Mouse (Mus musculus) embryonic facial prominence, embryonic 10.5 days (tissue): ENCODE data around the gene Pex11a. TPM values are rescaled to one million over a fixed set of nuclear protein-coding genes. Genes with fewer than 3 reads are reported as not detected.
A peak's percentile ranks its signal among the peaks of the same experiment; 100 is the strongest.
"Not testable (repeated sequence)": the region's sequence is repeated elsewhere in the genome, so short reads cannot be mapped to it uniquely, and the experiment has no call there.

Source experiments
- DNase-seq: peaks from one replicate; pipeline ENCODE4 v3.0.0-alpha.2; 2017; ENCODE audit warnings: low spot score
- H3K27ac ChIP-seq: fragments of 300-500 bp; sonication (generic); replicated peaks from 2 replicates; pipeline ENCODE4 v1.5.1; 2016; ENCODE audit warnings: mild to moderate bottlenecking
- H3K27me3 ChIP-seq: fragments of 300-500 bp; sonication (generic); replicated peaks from 2 replicates; pipeline ENCODE4 v1.6.1; 2016; ENCODE audit warnings: low read depth, mild to moderate bottlenecking; ENCODE audit not compliant: poor library complexity, severe bottlenecking
- H3K36me3 ChIP-seq: fragments of 300-500 bp; sonication (generic); replicated peaks from 2 replicates; pipeline ENCODE4 v1.6.1; 2016; ENCODE audit warnings: mild to moderate bottlenecking, moderate library complexity
- H3K4me1 ChIP-seq: fragments of 300-500 bp; sonication (generic); 2 replicates; pipeline ENCODE4 v1.6.1; 2016
- H3K4me3 ChIP-seq: fragments of 300-500 bp; sonication (generic); 2 replicates; pipeline ENCODE4 v1.5.1; 2016; ENCODE audit warnings: mild to moderate bottlenecking, moderate library complexity
- H3K9me3 ChIP-seq: fragments of 300-500 bp; sonication (generic); 2 replicates; pipeline ENCODE4 v1.6.1; 2016; ENCODE audit warnings: mild to moderate bottlenecking
- WGBS: fragments of 180-500 bp; shearing (Covaris S2); methylation state at CpG from one replicate; pipeline ENCODE4 v1.1.7; 2016; 5-methylcytosine and 5-hydroxymethylcytosine counted together
- polyA plus RNA-seq: library from polyadenylated mRNA; unstranded; fragments of >200 nt; fragmentation: Nextera tagmentation; extraction: Ambion mirVana; gene quantifications from 2 replicates; pipeline ENCODE4 v1.2.1, GENCODE M21; 2016

The Pex11a gene
- 7.2 and 8.4 TPM in 2 replicates for polyA plus RNA-seq

GRCm38 (mm10) chr7:79742659-79743536 lies at the start of gene Pex11a, which contains the start of gene Wdr93:
Gene Pex11a (minus strand): TSS chr7:79743131.
Gene Wdr93 (plus strand): TSS chr7:79743163.
- DNase-seq: peak; percentile 85
- H3K4me3 ChIP-seq: peak within 1 kb of the TSS; percentile 87
- no peaks in the 10 kb centered on the region for H3K9me3 ChIP-seq
- 3% methylated on average over 46 of the region's 46 CpGs for WGBS
- peaks cover 7% of the 10 kb centered on the region for H3K27me3 ChIP-seq
- peaks cover 14% of the 10 kb centered on the region for H3K4me1 ChIP-seq
- peak within 1 kb of the TSS; percentile 72 for H3K27ac ChIP-seq
- H3K36me3 ChIP-seq: no peaks in the 10 kb centered on the region; the same call in 1 of the 2 replicates

GRCm38 (mm10) chr7:79789812-79790211 lies 46.9 kb upstream of the Pex11a start:
- H3K27ac ChIP-seq, H3K4me3 ChIP-seq, DNase-seq, H3K9me3 ChIP-seq, H3K36me3 ChIP-seq: not testable (repeated sequence)
- 23% methylated on average over 2 of the region's 2 CpGs for WGBS
- Histone ChIP-seq H3K4me1 (peaks cover 31% of the 10 kb centered on the region), H3K27me3 (peaks cover 85% of the 10 kb centered on the region)

- Histone ChIP-seq H3K9me3 (no peaks in the 10 kb centered on the region), H3K27ac (no peak overlapping the region), H3K36me3 (no peaks in the 10 kb centered on the region), H3K4me3 (no peak overlapping the region), H3K27me3 (peaks cover 50% of the 10 kb centered on the region), H3K4me1 (peaks cover 19% of the 10 kb centered on the region)
- peak; percentile 65 for DNase-seq
- 16% methylated on average over 6 of the region's 6 CpGs for WGBS
These were observed 43.4 kb upstream of the Pex11a start for GRCm38 (mm10) chr7:79786295-79786694.

- Histone ChIP-seq H3K4me1 (peaks cover 11% of the 10 kb centered on the region), H3K4me3 (no peak overlapping the region), H3K36me3 (no peaks in the 10 kb centered on the region), H3K27ac (no peak overlapping the region), H3K9me3 (no peaks in the 10 kb centered on the region), H3K27me3 (peaks cover 15% of the 10 kb centered on the region; the same call in 1 of the 2 replicates)
- DNase-seq: no peak
- 83% methylated on average over 2 of the region's 2 CpGs for WGBS
These were observed 39.6 kb upstream of the Pex11a start for GRCm38 (mm10) chr7:79782516-79782855.

GRCm38 (mm10) chr7:79781826-79782515 lies 39.0 kb upstream of the Pex11a start:
- no peaks in the 10 kb centered on the region for H3K9me3 ChIP-seq
- H3K36me3 ChIP-seq: no peaks in the 10 kb centered on the region
- DNase-seq: no peak
- H3K27me3 ChIP-seq: 0 out of 2 replicates have a peak, but pooled peaks cover 11% of the 10 kb centered on the region
- 81% methylated on average over 11 of the region's 11 CpGs for WGBS
- peaks cover 11% of the 10 kb centered on the region for H3K4me1 ChIP-seq
- no peak overlapping the region for H3K27ac ChIP-seq
- H3K4me3 ChIP-seq: no peak overlapping the region

- Histone ChIP-seq H3K27me3 (0 out of 2 replicates have a peak, but pooled peaks cover 5% of the 10 kb centered on the region), H3K9me3 (no peaks in the 10 kb centered on the region), H3K4me3 (peak overlapping the region; percentile 38), H3K4me1 (peaks cover 11% of the 10 kb centered on the region), H3K27ac (no peak overlapping the region), H3K36me3 (no peaks in the 10 kb centered on the region)
- WGBS: 28% methylated on average over 16 of the region's 16 CpGs
- DNase-seq: peak; percentile 80
These were observed 38.0 kb upstream of the Pex11a start for GRCm38 (mm10) chr7:79780647-79781626.

- DNase-seq: no peak
These were observed 28.9 kb upstream of the Pex11a start for GRCm38 (mm10) chr7:79771561-79772512.

GRCm38 (mm10) chr7:79769664-79770063 lies 26.7 kb upstream of the Pex11a start:
- Histone ChIP-seq H3K36me3 (no peaks in the 10 kb centered on the region), H3K9me3 (no peaks in the 10 kb centered on the region), H3K4me1 (peaks cover 11% of the 10 kb centered on the region), H3K27me3 (no peaks in the 10 kb centered on the region), H3K4me3 (no peak overlapping the region), H3K27ac (no peak overlapping the region)
- WGBS: 81% methylated on average over 3 of the region's 3 CpGs
- no peak for DNase-seq

More at GRCm38 (mm10) chr7:79771561-79772512, 28.9 kb upstream of the Pex11a start:
- H3K4me3 ChIP-seq: no peak overlapping the region
- H3K4me1 ChIP-seq: peaks cover 8% of the 10 kb centered on the region; the same call in 1 of the 2 replicates
- no peaks in the 10 kb centered on the region for H3K27me3 ChIP-seq
- no peaks in the 10 kb centered on the region for H3K9me3 ChIP-seq
- whole genome bisulfite sequencing: 48% methylated on average over 15 of the region's 15 CpGs
- H3K36me3 ChIP-seq: no peaks in the 10 kb centered on the region
- H3K27ac ChIP-seq: no peak overlapping the region

GRCm38 (mm10) chr7:79765991-79766390 lies 23.1 kb upstream of the Pex11a start:
- peaks cover 3% of the 10 kb centered on the region; the same call in 1 of the 2 replicates for H3K4me1 ChIP-seq
- no peaks in the 10 kb centered on the region for H3K9me3 ChIP-seq
- H3K27me3 ChIP-seq: no peaks in the 10 kb centered on the region
- DNase-seq: no peak
- H3K4me3 ChIP-seq: no peak overlapping the region
- 37% methylated on average over 1 of the region's 1 CpGs for WGBS
- H3K27ac ChIP-seq: no peak overlapping the region
- no peaks in the 10 kb centered on the region for H3K36me3 ChIP-seq

- Histone ChIP-seq H3K27ac (no peak overlapping the region), H3K9me3 (no peaks in the 10 kb centered on the region), H3K4me3 (no peak overlapping the region), H3K27me3 (no peaks in the 10 kb centered on the region), H3K4me1 (peaks cover 3% of the 10 kb centered on the region; the same call in 1 of the 2 replicates), H3K36me3 (no peaks in the 10 kb centered on the region)
- 76% methylated on average over 8 of the region's 8 CpGs for WGBS
- DNase-seq: no peak
These were observed 19.2 kb upstream of the Pex11a start for GRCm38 (mm10) chr7:79762106-79762505.
